Mouse (Mus musculus): ENCODE data around the gene Cfd. TPM values are rescaled to one million over a fixed set of nuclear protein-coding genes. Genes with fewer than 3 reads are reported as not detected.

The Cfd gene
- total and polyA plus RNA-seq, 2 experiments from 2014 or later: not detected

DNA sequence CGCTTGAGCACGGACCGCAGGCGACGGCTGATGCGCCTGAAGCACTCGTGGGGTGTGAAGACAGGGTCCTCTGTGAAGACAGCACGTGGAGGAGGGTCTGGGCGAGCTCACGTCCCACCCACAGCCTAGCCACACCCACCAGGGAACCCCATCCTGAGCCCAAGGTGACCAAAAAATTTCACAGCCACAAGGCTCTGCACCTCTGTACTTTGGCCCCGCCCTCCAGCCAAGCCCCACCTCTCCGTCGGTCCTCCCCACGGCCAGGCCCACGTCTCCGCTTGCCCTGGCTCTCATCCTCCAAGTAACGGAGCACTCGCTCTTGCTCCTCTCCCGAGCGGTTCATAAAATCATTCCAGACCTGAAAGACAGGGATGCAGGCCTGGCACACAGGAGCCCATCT is 21.8 kb downstream of the Cfd start:
- H3K4me3 ChIP-seq (ENCODE audit: low read depth, low read length): no peak overlapping the region
- H3K4me2 ChIP-seq (ENCODE audit: low read depth): no peak overlapping the region
- H3K9me3 ChIP-seq (ENCODE audit: low read length): no peaks in the 10 kb centered on the region
- no peak overlapping the region for H3K27ac ChIP-seq (ENCODE audit: low read depth, low read length)
- DNase-seq: no peak
- no peak for TF ChIP-seq CTCF (IDR thresholded peaks at IDR 0.05; ENCODE audit: low read depth)
- H3K27me3 ChIP-seq (ENCODE audit: insufficient read depth, low read length): no peaks in the 10 kb centered on the region
- peaks cover 17% of the 10 kb centered on the region; the same call in 1 of the 2 replicates for H3K36me3 ChIP-seq (ENCODE audit: insufficient read depth)
- ATAC-seq: no peak
- no peak overlapping the region for H3K9ac ChIP-seq
- peaks cover 16% of the 10 kb centered on the region for H3K4me1 ChIP-seq (ENCODE audit: insufficient read depth)
- 74% methylated on average over 20 of the region's 20 CpGs for WGBS

DNA sequence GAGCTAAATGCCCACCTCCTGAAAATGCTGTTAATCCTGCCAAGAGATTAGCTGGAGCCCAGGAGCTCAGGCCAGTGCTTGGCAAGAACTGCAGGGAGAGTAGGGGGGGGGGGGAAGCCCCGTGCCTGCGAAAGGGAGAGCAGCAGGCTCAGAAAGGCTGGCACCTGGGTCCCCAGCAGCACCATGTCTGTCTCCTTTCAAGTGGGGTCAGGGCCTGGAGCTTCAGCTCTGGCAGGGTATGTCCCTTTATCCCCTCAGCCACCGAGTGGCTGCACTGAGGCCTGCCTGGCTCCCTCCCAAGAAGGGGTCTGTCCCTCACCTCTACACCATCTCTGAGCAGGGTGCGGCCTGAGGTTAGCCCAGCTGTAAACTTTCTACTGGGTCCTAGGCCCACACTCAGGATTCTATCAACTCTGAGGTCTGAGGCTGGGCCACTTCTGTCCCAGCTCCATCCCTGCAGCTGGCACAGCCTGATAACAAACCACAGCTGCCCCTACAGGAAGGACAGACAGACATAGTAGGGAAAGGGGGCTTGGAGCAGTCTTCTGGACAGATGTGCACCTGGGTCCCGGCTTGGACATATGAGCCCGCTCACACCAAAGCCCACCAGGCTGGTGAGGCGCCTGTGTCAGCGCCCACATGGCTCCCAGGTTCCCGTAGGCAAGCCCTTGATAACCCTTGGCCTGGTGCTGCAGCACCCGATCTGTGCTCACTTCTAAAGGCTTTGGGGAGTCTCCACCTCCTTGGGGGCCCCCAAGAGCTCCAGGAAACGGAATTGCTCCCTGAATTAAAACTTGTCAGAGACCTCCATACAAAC is 23.7 kb downstream of the Cfd start:
- H3K4me2 ChIP-seq (ENCODE audit: low read depth): no peak overlapping the region
- peaks cover 17% of the 10 kb centered on the region; the same call in 1 of the 2 replicates for H3K36me3 ChIP-seq (ENCODE audit: insufficient read depth)
- peaks cover 16% of the 10 kb centered on the region for H3K4me1 ChIP-seq (ENCODE audit: insufficient read depth)
- no peak overlapping the region for H3K9ac ChIP-seq
- H3K4me3 ChIP-seq (ENCODE audit: low read depth, low read length): no peak overlapping the region
- no peaks in the 10 kb centered on the region for H3K9me3 ChIP-seq (ENCODE audit: low read length)
- no peak overlapping the region for H3K27ac ChIP-seq (ENCODE audit: low read depth, low read length)
- WGBS: 66% methylated on average over 11 of the region's 11 CpGs
- ATAC-seq (no peak), DNase-seq (no peak)
- H3K27me3 ChIP-seq (ENCODE audit: insufficient read depth, low read length): peaks cover 17% of the 10 kb centered on the region
- TF ChIP-seq CTCF (IDR thresholded peaks at IDR 0.05; ENCODE audit: low read depth): no peak

- ATAC-seq (no peak), DNase-seq (no peak)
- TF ChIP-seq CTCF (IDR thresholded peaks at IDR 0.05; ENCODE audit: low read depth): no peak
- Histone ChIP-seq H3K36me3 (ENCODE audit: insufficient read depth) (peaks cover 17% of the 10 kb centered on the region; the same call in 1 of the 2 replicates), H3K4me3 (ENCODE audit: low read depth, low read length) (no peak overlapping the region), H3K9me3 (ENCODE audit: low read length) (no peaks in the 10 kb centered on the region), H3K27me3 (ENCODE audit: insufficient read depth, low read length) (peaks cover 24% of the 10 kb centered on the region), H3K4me2 (ENCODE audit: low read depth) (peak overlapping the region; percentile 94; the same call in 1 of the 2 replicates), H3K4me1 (ENCODE audit: insufficient read depth) (peaks cover 14% of the 10 kb centered on the region), H3K27ac (ENCODE audit: low read depth, low read length) (no peak overlapping the region), H3K9ac (no peak overlapping the region)
- WGBS: 64% methylated on average over 7 of the region's 7 CpGs
Observed at GRCm38 (mm10) chr10:79914948-79915596, 24.4 kb downstream of the Cfd start.

- TF ChIP-seq CTCF (IDR thresholded peaks at IDR 0.05; ENCODE audit: low read depth): no peak
- H3K36me3 ChIP-seq (ENCODE audit: insufficient read depth): peaks cover 10% of the 10 kb centered on the region; the same call in 1 of the 2 replicates
- H3K4me1 ChIP-seq (ENCODE audit: insufficient read depth): peaks cover 14% of the 10 kb centered on the region
- H3K27ac ChIP-seq (ENCODE audit: low read depth, low read length): peak overlapping the region; percentile 71
- peak; percentile 15; the same call in 1 of the 2 replicates for ATAC-seq
- peak overlapping the region; percentile 94 for H3K4me2 ChIP-seq (ENCODE audit: low read depth)
- no peaks in the 10 kb centered on the region for H3K9me3 ChIP-seq (ENCODE audit: low read length)
- H3K9ac ChIP-seq: peak overlapping the region; percentile 91
- H3K27me3 ChIP-seq (ENCODE audit: insufficient read depth, low read length): peaks cover 34% of the 10 kb centered on the region
- DNase-seq: no peak
- H3K4me3 ChIP-seq (ENCODE audit: low read depth, low read length): peak overlapping the region; percentile 75
- 4% methylated on average over 8 of the region's 8 CpGs for WGBS
Observed at GRCm38 (mm10) chr10:79916081-79916480, 25.4 kb downstream of the Cfd start.

DNA sequence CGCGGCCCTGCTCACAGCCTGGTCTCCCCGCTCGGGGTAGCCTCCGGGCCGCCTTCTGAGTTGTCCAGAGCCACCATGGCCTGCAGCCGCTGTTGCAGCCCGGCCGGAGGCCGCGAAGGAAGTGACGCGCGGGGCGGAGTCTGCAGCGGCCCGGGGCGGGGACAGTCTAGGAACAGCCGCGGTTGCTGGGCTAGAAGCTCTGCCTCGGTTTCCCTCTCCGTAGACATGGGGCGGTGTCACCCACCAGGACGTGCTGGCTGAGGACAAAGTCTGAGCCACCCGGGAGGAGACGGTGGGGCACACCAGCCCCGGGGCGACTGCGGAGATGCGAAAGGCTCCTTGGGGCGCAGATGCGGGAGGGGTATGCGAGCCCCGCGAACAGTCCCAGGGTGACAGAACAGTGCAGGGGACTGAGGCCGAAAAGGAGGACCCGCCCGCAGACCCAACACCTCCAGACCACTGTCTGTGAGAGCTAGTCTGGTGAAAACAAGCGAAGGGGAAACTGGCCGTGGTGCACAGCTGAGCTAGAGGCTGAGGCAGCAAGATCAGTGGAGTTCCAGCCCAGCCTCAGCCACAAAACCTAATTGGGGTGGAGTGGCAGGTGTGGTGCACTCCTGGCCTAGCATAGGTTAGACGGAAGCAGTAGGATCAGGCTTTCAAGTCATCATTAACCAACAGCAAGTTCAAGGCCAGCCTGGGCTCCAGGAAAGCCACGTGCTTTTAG is 26.3 kb downstream of the Cfd start, which contains the start of gene Kiss1r:
Gene Kiss1r, plus strand, starts transcription at position 164 of the 724 bp plus-strand sequence.
- Histone ChIP-seq H3K27me3 (ENCODE audit: insufficient read depth, low read length) (peaks cover 42% of the 10 kb centered on the region), H3K36me3 (ENCODE audit: insufficient read depth) (peaks cover 1% of the 10 kb centered on the region; the same call in 1 of the 2 replicates), H3K9ac (peak within 1 kb of the TSS; percentile 91), H3K4me3 (ENCODE audit: low read depth, low read length) (peak within 1 kb of the TSS; percentile 75), H3K27ac (ENCODE audit: low read depth, low read length) (peak within 1 kb of the TSS; percentile 71), H3K4me1 (ENCODE audit: insufficient read depth) (peaks cover 14% of the 10 kb centered on the region), H3K9me3 (ENCODE audit: low read length) (no peaks in the 10 kb centered on the region), H3K4me2 (ENCODE audit: low read depth) (peak within 1 kb of the TSS; percentile 94)
- ATAC-seq (peak; percentile 89), DNase-seq (peak; percentile 82)
- no peak for TF ChIP-seq CTCF (IDR thresholded peaks at IDR 0.05; ENCODE audit: low read depth)
- WGBS: 3% methylated on average over 41 of the region's 42 CpGs

GRCm38 (mm10) chr10:79917532-79918100 is 27.0 kb downstream of the Cfd start:
- peak overlapping the region; percentile 94 for H3K4me2 ChIP-seq (ENCODE audit: low read depth)
- H3K4me3 ChIP-seq (ENCODE audit: low read depth, low read length): peak overlapping the region; percentile 75; the same call in 1 of the 2 replicates
- H3K9me3 ChIP-seq (ENCODE audit: low read length): no peaks in the 10 kb centered on the region
- no peaks in the 10 kb centered on the region for H3K36me3 ChIP-seq (ENCODE audit: insufficient read depth)
- WGBS: 58% methylated on average over 5 of the region's 5 CpGs
- H3K9ac ChIP-seq: peak overlapping the region; percentile 91
- no peak for ATAC-seq
- no peak for DNase-seq
- H3K27me3 ChIP-seq (ENCODE audit: insufficient read depth, low read length): peaks cover 47% of the 10 kb centered on the region
- peaks cover 14% of the 10 kb centered on the region for H3K4me1 ChIP-seq (ENCODE audit: insufficient read depth)
- no peak for TF ChIP-seq CTCF (IDR thresholded peaks at IDR 0.05; ENCODE audit: low read depth)
- H3K27ac ChIP-seq (ENCODE audit: low read depth, low read length): no peak overlapping the region

Measured in forebrain, postnatal 0 days (tissue).